Mouse (Mus musculus) midbrain, embryonic 11.5 days (tissue): ENCODE results near the gene Dcaf15. TPM values are rescaled to one million over a fixed set of nuclear protein-coding genes. Genes with fewer than 3 reads are reported as not detected.
A peak's percentile ranks its signal among the peaks of the same experiment; 100 is the strongest.

Source experiments
- ATAC-seq: fragments of 200-750 bp; cut with Nextera tagmentation; 2 replicates; pipeline ENCODE4 v1.8.0; 2017; ENCODE audit warnings: moderate TSS enrichment, moderate library complexity; ENCODE audit not compliant: low FRiP score
- DNase-seq: peaks from one replicate; pipeline ENCODE4 v3.0.0; 2015; ENCODE audit warnings: low spot score; ENCODE audit errors: missing footprints
- H3K27ac ChIP-seq: fragments of 300-500 bp; sonication (generic); 2 replicates; pipeline ENCODE4 v1.5.1; 2014; ENCODE audit warnings: low read depth, low read length
- H3K27me3 ChIP-seq: fragments of 300-500 bp; sonication (generic); 2 replicates; pipeline ENCODE4 v1.6.1; 2014; ENCODE audit warnings: mild to moderate bottlenecking, low read length, moderate library complexity, mixed read lengths; ENCODE audit not compliant: control insufficient read depth, insufficient read depth
- H3K36me3 ChIP-seq: fragments of 300-500 bp; sonication (generic); 2 replicates; pipeline ENCODE4 v1.6.1; 2014; ENCODE audit warnings: mild to moderate bottlenecking, low read length, moderate library complexity, mixed read lengths; ENCODE audit not compliant: control insufficient read depth, insufficient read depth
- H3K4me1 ChIP-seq: fragments of 300-500 bp; sonication (generic); 2 replicates; pipeline ENCODE4 v1.6.1; 2014; ENCODE audit warnings: low read length; ENCODE audit not compliant: control insufficient read depth, insufficient read depth
- H3K4me2 ChIP-seq: fragments of 300-500 bp; sonication (generic); 2 replicates; pipeline ENCODE4 v1.6.1; 2014; ENCODE audit warnings: mild to moderate bottlenecking, moderate library complexity
- H3K4me3 ChIP-seq: fragments of 300-500 bp; sonication (generic); 2 replicates; pipeline ENCODE4 v1.5.1; 2014; ENCODE audit warnings: low read depth, low read length
- H3K9ac ChIP-seq: fragments of 300-500 bp; sonication (generic); 2 replicates; pipeline ENCODE4 v1.6.1; 2014; ENCODE audit warnings: low read length
- H3K9me3 ChIP-seq: fragments of 300-500 bp; sonication (generic); 2 replicates; pipeline ENCODE4 v1.6.1; 2016; ENCODE audit warnings: low read length; ENCODE audit not compliant: control insufficient read depth
- WGBS: fragments of 180-500 bp; shearing (Covaris S2); extraction: QIAGEN DNeasy Blood & Tissue Kit; methylation state at CpG from one replicate; pipeline ENCODE4 v1.1.7; 2014; 5-methylcytosine and 5-hydroxymethylcytosine counted together
- polyA plus RNA-seq: library from polyadenylated mRNA; unstranded; fragments of >200 nt; fragmentation: Nextera tagmentation; extraction: Ambion mirVana; gene quantifications from 2 replicates; pipeline ENCODE4 v1.2.1, GENCODE M21; 2014

Dcaf15 gene
- polyA plus RNA-seq, 1 experiment from 2014 or later = 14.3 TPM

GRCm38 (mm10) chr8:84065037-84065436 lies 39.5 kb downstream of the Dcaf15 start, which contains the start of gene Gm10643:
Gm10643 (minus strand) TSS chr8:84065137.
- WGBS = 88% methylated on average over 1 of the region's 1 CpGs
- ATAC-seq (no peak), DNase-seq (no peak)
- H3K36me3 ChIP-seq = no peaks in the 10 kb centered on the region
- H3K4me3 ChIP-seq = peak within 1 kb of the TSS; percentile 95
- peaks cover 14% of the 10 kb centered on the region for H3K4me1 ChIP-seq
- H3K9ac ChIP-seq = peak within 1 kb of the TSS; percentile 66
- no peaks in the 10 kb centered on the region for H3K27me3 ChIP-seq
- peak within 1 kb of the TSS; percentile 68 for H3K4me2 ChIP-seq
- H3K9me3 ChIP-seq = no peaks in the 10 kb centered on the region
- H3K27ac ChIP-seq = peak within 1 kb of the TSS; percentile 30; the same call in 1 of the 2 replicates

DNA sequence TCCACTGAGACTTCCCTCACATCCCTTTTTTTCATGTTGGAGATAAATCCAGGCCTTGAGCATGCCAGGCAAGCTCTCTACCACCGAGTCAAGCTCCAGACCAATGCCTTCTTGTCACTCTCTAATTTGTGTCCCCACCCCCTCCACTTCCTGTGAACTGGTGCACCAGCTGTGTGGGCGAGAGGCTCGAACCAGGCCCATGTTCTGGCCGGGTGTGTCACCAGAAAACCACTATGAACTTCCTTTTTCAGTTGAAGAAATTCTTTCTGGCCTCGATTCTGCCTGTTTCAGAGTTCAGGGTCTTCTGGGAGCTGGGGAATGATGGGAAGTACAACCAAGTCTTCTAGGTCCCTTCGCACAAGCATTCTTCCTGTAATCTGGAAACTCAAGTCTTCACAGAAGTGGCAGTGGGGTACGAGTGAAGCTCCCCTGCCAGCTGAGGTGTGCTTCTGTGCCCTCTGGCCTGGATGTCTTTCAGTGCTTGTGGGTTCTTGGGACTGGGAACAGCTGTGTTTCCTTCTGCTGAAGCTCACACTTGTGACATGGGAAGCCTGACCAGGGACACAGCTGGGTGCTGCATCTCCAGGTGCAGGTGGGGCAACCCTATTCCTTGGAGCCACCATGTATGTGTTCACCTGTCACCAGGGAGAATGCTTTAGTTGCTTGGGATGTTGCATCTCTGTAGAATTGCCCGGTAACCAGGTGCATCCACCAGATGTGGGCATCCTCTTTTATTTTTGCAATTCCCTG lies 40.5 kb downstream of the Dcaf15 start:
- Histone ChIP-seq H3K4me3 (no peak overlapping the region), H3K4me2 (no peak overlapping the region), H3K27me3 (no peaks in the 10 kb centered on the region), H3K36me3 (no peaks in the 10 kb centered on the region), H3K9me3 (no peaks in the 10 kb centered on the region), H3K4me1 (peaks cover 4% of the 10 kb centered on the region), H3K9ac (no peak overlapping the region), H3K27ac (no peak overlapping the region)
- no peak for ATAC-seq
- DNase-seq = no peak
- WGBS = 75% methylated on average over 8 of the region's 8 CpGs

GRCm38 (mm10) chr8:84060245-84060644 lies 44.3 kb downstream of the Dcaf15 start:
- Histone ChIP-seq H3K4me1 (no peaks in the 10 kb centered on the region), H3K4me3 (no peak overlapping the region)
- WGBS = 90% methylated on average over 2 of the region's 2 CpGs

GRCm38 (mm10) chr8:84059226-84059625 lies 45.3 kb downstream of the Dcaf15 start:
- Histone ChIP-seq H3K4me1 (no peaks in the 10 kb centered on the region), H3K4me3 (no peak overlapping the region), H3K36me3 (no peaks in the 10 kb centered on the region), H3K27me3 (no peaks in the 10 kb centered on the region), H3K4me2 (no peak overlapping the region), H3K9me3 (no peaks in the 10 kb centered on the region), H3K9ac (no peak overlapping the region), H3K27ac (no peak overlapping the region)
- ATAC-seq (no peak), DNase-seq (peak; percentile 80)
- WGBS = 96% methylated on average over 2 of the region's 2 CpGs

More at GRCm38 (mm10) chr8:84060245-84060644, 44.3 kb downstream of the Dcaf15 start:
- H3K27ac ChIP-seq = no peak overlapping the region
- H3K27me3 ChIP-seq = no peaks in the 10 kb centered on the region
- no peaks in the 10 kb centered on the region for H3K36me3 ChIP-seq
- no peaks in the 10 kb centered on the region for H3K9me3 ChIP-seq
- ATAC-seq = no peak
- H3K4me2 ChIP-seq = no peak overlapping the region
- DNase-seq = no peak
- no peak overlapping the region for H3K9ac ChIP-seq

- DNase-seq (no peak), ATAC-seq (no peak)
- Histone ChIP-seq H3K9me3 (no peaks in the 10 kb centered on the region), H3K9ac (no peak overlapping the region), H3K36me3 (no peaks in the 10 kb centered on the region), H3K4me2 (no peak overlapping the region), H3K27ac (no peak overlapping the region), H3K27me3 (no peaks in the 10 kb centered on the region), H3K4me1 (no peaks in the 10 kb centered on the region), H3K4me3 (no peak overlapping the region)
- WGBS = 100% methylated on average over 1 of the region's 1 CpGs
These were observed 46.7 kb downstream of the Dcaf15 start for GRCm38 (mm10) chr8:84057827-84058226.

GRCm38 (mm10) chr8:84053229-84053628 lies 51.3 kb downstream of the Dcaf15 start:
- no peaks in the 10 kb centered on the region for H3K9me3 ChIP-seq
- no peaks in the 10 kb centered on the region for H3K36me3 ChIP-seq
- no peak overlapping the region for H3K9ac ChIP-seq
- no peak overlapping the region for H3K27ac ChIP-seq
- DNase-seq (no peak), ATAC-seq (no peak)
- no peak overlapping the region for H3K4me2 ChIP-seq
- no peak overlapping the region for H3K4me3 ChIP-seq
- no peaks in the 10 kb centered on the region for H3K4me1 ChIP-seq
- 93% methylated on average over 5 of the region's 5 CpGs for WGBS
- H3K27me3 ChIP-seq = no peaks in the 10 kb centered on the region

GRCm38 (mm10) chr8:84052746-84053145 lies 51.8 kb downstream of the Dcaf15 start:
- WGBS = 83% methylated on average over 3 of the region's 3 CpGs
- H3K27me3 ChIP-seq = no peaks in the 10 kb centered on the region
- H3K4me2 ChIP-seq = no peak overlapping the region
- no peaks in the 10 kb centered on the region for H3K36me3 ChIP-seq
- H3K9me3 ChIP-seq = no peaks in the 10 kb centered on the region
- DNase-seq (no peak), ATAC-seq (no peak)
- H3K9ac ChIP-seq = no peak overlapping the region
- no peaks in the 10 kb centered on the region for H3K4me1 ChIP-seq
- H3K4me3 ChIP-seq = no peak overlapping the region
- H3K27ac ChIP-seq = no peak overlapping the region

GRCm38 (mm10) chr8:84048171-84048570 lies 56.4 kb downstream of the Dcaf15 start:
- H3K27me3 ChIP-seq = peaks cover 23% of the 10 kb centered on the region
- no peak overlapping the region for H3K9ac ChIP-seq
- ATAC-seq = no peak
- H3K4me3 ChIP-seq = no peak overlapping the region
- H3K4me1 ChIP-seq = no peaks in the 10 kb centered on the region; the same call in 1 of the 2 replicates
- H3K36me3 ChIP-seq = no peaks in the 10 kb centered on the region
- no peak overlapping the region for H3K4me2 ChIP-seq
- no peak overlapping the region for H3K27ac ChIP-seq
- WGBS = 83% methylated on average over 5 of the region's 5 CpGs
- no peak for DNase-seq
- H3K9me3 ChIP-seq = no peaks in the 10 kb centered on the region; the same call in 1 of the 2 replicates
